Mouse (Mus musculus): Measurements from ENCODE around the gene Pde4d.

Gene Pde4d

GRCm38 (mm10) chr13:108449116-108450097, at the start of gene Pde4d:
Gene Pde4d (plus strand): TSS chr13:108449948.
- in situ Hi-C loops (cut with MboI, MseI): no loop called here

GRCm38 (mm10) chr13:108403197-108403596, 46.6 kb upstream of the Pde4d start:
- in situ Hi-C loops (cut with MboI, MseI): no loop called here

- in situ Hi-C loops (cut with MboI, MseI): no loop called here
These were observed 45.4 kb upstream of the Pde4d start for GRCm38 (mm10) chr13:108404372-108404771.

- in situ Hi-C loops (cut with MboI, MseI): no loop called here
These were observed 34.3 kb upstream of the Pde4d start for GRCm38 (mm10) chr13:108415464-108415863.

- in situ Hi-C loops (cut with MboI, MseI): no loop called here
These were observed 30.8 kb upstream of the Pde4d start for GRCm38 (mm10) chr13:108418741-108419507.

- in situ Hi-C loops (cut with MboI, MseI): no loop called here
These were observed 23.4 kb upstream of the Pde4d start for GRCm38 (mm10) chr13:108426322-108426721.

GRCm38 (mm10) chr13:108428809-108429208, 20.9 kb upstream of the Pde4d start:
- in situ Hi-C loops (cut with MboI, MseI): no loop called here

GRCm38 (mm10) chr13:108429623-108430022, 20.1 kb upstream of the Pde4d start:
- in situ Hi-C loops (cut with MboI, MseI): no loop called here

GRCm38 (mm10) chr13:108431776-108432175, 18.0 kb upstream of the Pde4d start:
- in situ Hi-C loops (cut with MboI, MseI): no loop called here

- in situ Hi-C loops (cut with MboI, MseI): no loop called here
These were observed 14.1 kb upstream of the Pde4d start for GRCm38 (mm10) chr13:108435687-108436086.

GRCm38 (mm10) chr13:108437424-108437823, 12.3 kb upstream of the Pde4d start:
- in situ Hi-C loops (cut with MboI, MseI): no loop called here

- in situ Hi-C loops (cut with MboI, MseI): no loop called here
These were observed 10.7 kb upstream of the Pde4d start for GRCm38 (mm10) chr13:108439012-108439411.

GRCm38 (mm10) chr13:108448348-108448931, 1.3 kb upstream of the Pde4d start:
- in situ Hi-C loops (cut with MboI, MseI): no loop called here

- in situ Hi-C loops (cut with MboI, MseI): no loop called here
These were observed 1.4 kb downstream of the Pde4d start for GRCm38 (mm10) chr13:108451122-108451521.

GRCm38 (mm10) chr13:108453064-108453919, 3.5 kb downstream of the Pde4d start:
- in situ Hi-C loops (cut with MboI, MseI): no loop called here

GRCm38 (mm10) chr13:108462518-108462917, 12.8 kb downstream of the Pde4d start:
- in situ Hi-C loops (cut with MboI, MseI): no loop called here

GRCm38 (mm10) chr13:108465755-108466154, 16.0 kb downstream of the Pde4d start:
- in situ Hi-C loops (cut with MboI, MseI): no loop called here

- in situ Hi-C loops (cut with MboI, MseI): no loop called here
These were observed 17.3 kb downstream of the Pde4d start for GRCm38 (mm10) chr13:108467046-108467445.

GRCm38 (mm10) chr13:108480451-108480850, 30.7 kb downstream of the Pde4d start:
- in situ Hi-C loops (cut with MboI, MseI): no loop called here

GRCm38 (mm10) chr13:108485036-108485435, 35.3 kb downstream of the Pde4d start:
- in situ Hi-C loops (cut with MboI, MseI): no loop called here

GRCm38 (mm10) chr13:108487066-108487465, 37.3 kb downstream of the Pde4d start:
- in situ Hi-C loops (cut with MboI, MseI): no loop called here
